Mouse (Mus musculus) heart, postnatal 0 days (tissue): ENCODE data around the gene Cbs. TPM values are rescaled to one million over a fixed set of nuclear protein-coding genes. Genes with fewer than 3 reads are reported as not detected.

Experiments
- ATAC-seq: fragments of 200-750 bp; cut with Nextera tagmentation; 2 replicates; pipeline ENCODE4 v1.8.0; 2017; ENCODE audit warnings: low read depth, moderate number of reproducible peaks, moderate library complexity; ENCODE audit not compliant: insufficient read depth
- DNase-seq: peaks from one replicate; pipeline ENCODE4 v3.0.0-alpha.2; 2016; ENCODE audit warnings: low spot score
- H3K27ac ChIP-seq: fragments of 300-500 bp; sonication (generic); 2 replicates; pipeline ENCODE4 v1.5.1; 2014; ENCODE audit warnings: low read depth, mild to moderate bottlenecking
- H3K27me3 ChIP-seq: fragments of 300-500 bp; sonication (generic); 2 replicates; pipeline ENCODE4 v1.6.1; 2014; ENCODE audit warnings: low read length, mixed read lengths; ENCODE audit not compliant: control insufficient read depth, insufficient read depth
- H3K36me3 ChIP-seq: fragments of 300-500 bp; sonication (generic); replicated peaks from 2 replicates; pipeline ENCODE4 v1.6.1; 2014; ENCODE audit warnings: low read length, mixed read lengths; ENCODE audit not compliant: control insufficient read depth, insufficient read depth
- H3K4me1 ChIP-seq: fragments of 300-500 bp; sonication (generic); 2 replicates; pipeline ENCODE4 v1.6.1; 2014; ENCODE audit warnings: antibody characterized with exemption; ENCODE audit not compliant: control insufficient read depth, insufficient read depth
- H3K4me2 ChIP-seq: fragments of 300-500 bp; sonication (generic); 2 replicates; pipeline ENCODE4 v1.6.1; 2014; ENCODE audit warnings: low read depth, mild to moderate bottlenecking, low read length, moderate library complexity
- H3K4me3 ChIP-seq: fragments of 300-500 bp; sonication (generic); 2 replicates; pipeline ENCODE4 v1.5.1; 2014; ENCODE audit warnings: low read depth, low read length
- H3K9ac ChIP-seq: fragments of 300-500 bp; sonication (generic); replicated peaks from 2 replicates; pipeline ENCODE4 v1.6.1; 2014; ENCODE audit warnings: low read depth, low read length, mixed read lengths
- H3K9me3 ChIP-seq: fragments of 300-500 bp; sonication (generic); replicated peaks from 2 replicates; pipeline ENCODE4 v1.6.1; 2016; ENCODE audit warnings: low read length; ENCODE audit not compliant: control insufficient read depth
- CTCF ChIP-seq: IDR thresholded peaks from 2 replicates; pipeline ENCODE4 v1.5.1; 2016; ENCODE audit warnings: antibody characterized with exemption, control low read depth, low read depth
- EP300 ChIP-seq: IDR thresholded peaks from 2 replicates; pipeline ENCODE4 v1.6.1; 2016; ENCODE audit warnings: antibody characterized with exemption, low read depth
- WGBS: fragments of 180-500 bp; shearing (Covaris S2); extraction: QIAGEN DNeasy Blood & Tissue Kit; methylation state at CpG from one replicate; pipeline ENCODE4 v1.1.7; 2014; 5-methylcytosine and 5-hydroxymethylcytosine counted together
- polyA plus RNA-seq: library from polyadenylated mRNA; unstranded; fragments of >200 nt; fragmentation: Nextera tagmentation; extraction: Ambion mirVana; gene quantifications from 2 replicates; pipeline ENCODE4 v1.2.1, GENCODE M21; 2015
- total RNA-seq: library from RNA; depleted of rRNA; stranded (reverse); fragments of >200 nt; gene quantifications from 2 replicates; pipeline ENCODE4 v1.2.3, GENCODE M21; 2014; ENCODE audit warnings: low replicate concordance

The Cbs gene
- total and polyA plus RNA-seq, 2 experiments from 2014 or later: 0.27 to 2.1 TPM

DNA sequence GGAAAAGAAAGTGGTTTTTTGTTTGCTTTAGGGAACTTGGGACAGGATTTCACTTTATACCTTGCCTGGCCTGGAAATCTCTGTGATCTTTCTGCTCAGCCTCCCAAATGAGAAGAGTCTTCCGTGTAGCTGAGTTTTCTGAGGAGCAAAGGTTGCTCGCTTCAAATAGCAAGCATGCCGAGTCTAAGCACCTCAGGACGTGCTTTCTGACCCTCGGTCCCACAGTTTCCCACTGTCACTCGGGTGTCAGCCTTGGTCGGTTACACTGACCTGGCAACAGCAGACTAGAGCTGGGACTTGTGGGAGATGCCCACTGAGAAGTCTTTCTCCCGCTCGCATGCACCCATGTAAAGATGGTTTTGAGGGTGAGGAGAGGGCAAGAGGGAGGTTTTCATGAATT is 39.1 kb downstream of the Cbs start:
- Histone ChIP-seq H3K9ac (no peak overlapping the region), H3K36me3 (peaks cover 40% of the 10 kb centered on the region), H3K27ac (no peak overlapping the region), H3K9me3 (no peaks in the 10 kb centered on the region), H3K4me3 (no peak overlapping the region), H3K4me1 (0 out of 2 replicates have a peak, but pooled peaks cover 5% of the 10 kb centered on the region), H3K4me2 (no peak overlapping the region), H3K27me3 (no peaks in the 10 kb centered on the region)
- TF ChIP-seq EP300 (no peak), CTCF (no peak)
- 92% methylated on average over 9 of the region's 9 CpGs for WGBS
- DNase-seq (no peak), ATAC-seq (no peak)

DNA sequence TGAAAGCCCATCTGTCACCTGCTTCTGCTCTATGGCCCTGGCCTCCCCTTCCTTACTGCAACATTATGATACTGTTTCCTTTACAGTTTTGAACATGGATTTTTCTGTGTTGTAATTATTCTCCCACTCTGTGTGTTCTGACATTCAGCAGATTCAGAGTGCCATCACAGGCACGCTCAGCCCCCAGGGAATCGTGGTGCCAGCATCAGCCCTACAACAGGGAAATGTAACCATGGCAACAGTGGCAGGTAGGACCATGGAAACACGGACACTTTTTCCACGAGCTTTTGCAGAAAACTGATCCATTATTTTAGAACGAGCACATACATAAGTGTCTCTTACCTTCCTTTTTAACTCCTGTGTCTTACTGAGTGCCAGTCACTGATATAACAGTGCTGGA is 42.0 kb downstream of the Cbs start:
- DNase-seq (no peak), ATAC-seq (no peak)
- Histone ChIP-seq H3K27me3 (no peaks in the 10 kb centered on the region), H3K4me3 (no peak overlapping the region), H3K4me1 (no peaks in the 10 kb centered on the region), H3K9me3 (no peaks in the 10 kb centered on the region), H3K36me3 (peaks cover 39% of the 10 kb centered on the region), H3K9ac (no peak overlapping the region), H3K27ac (no peak overlapping the region), H3K4me2 (no peak overlapping the region)
- TF ChIP-seq EP300: no peak
- TF ChIP-seq CTCF: no peak
- 84% methylated on average over 5 of the region's 5 CpGs for WGBS

DNA sequence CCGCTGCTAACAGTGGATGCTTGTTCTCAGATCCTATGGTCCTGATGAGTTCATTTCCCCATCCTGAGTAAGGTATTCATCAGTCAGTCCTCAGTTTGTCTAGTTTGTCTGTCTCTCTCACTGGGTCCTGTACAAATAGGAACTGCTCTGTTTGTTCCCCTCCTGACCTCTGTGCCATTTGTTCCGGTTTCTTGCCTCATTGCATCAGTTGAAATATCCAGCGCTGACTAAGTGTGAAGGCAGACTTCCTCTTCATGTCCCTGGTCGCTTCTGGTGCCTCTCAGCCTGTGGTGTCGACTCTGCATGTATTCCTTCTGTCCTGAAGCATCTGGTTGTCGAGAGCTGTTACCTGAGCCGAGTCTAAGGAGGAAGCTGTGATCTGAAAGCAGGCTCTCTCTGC is 42.4 kb downstream of the Cbs start:
- no peak for TF ChIP-seq CTCF
- no peak for TF ChIP-seq EP300
- no peak overlapping the region for H3K4me2 ChIP-seq
- no peak for DNase-seq
- WGBS: 68% methylated on average over 7 of the region's 7 CpGs
- H3K4me3 ChIP-seq: no peak overlapping the region
- no peak overlapping the region for H3K9ac ChIP-seq
- no peaks in the 10 kb centered on the region for H3K4me1 ChIP-seq
- peaks cover 35% of the 10 kb centered on the region for H3K36me3 ChIP-seq
- no peaks in the 10 kb centered on the region for H3K27me3 ChIP-seq
- no peak overlapping the region for H3K27ac ChIP-seq
- no peak for ATAC-seq
- no peaks in the 10 kb centered on the region for H3K9me3 ChIP-seq

DNA sequence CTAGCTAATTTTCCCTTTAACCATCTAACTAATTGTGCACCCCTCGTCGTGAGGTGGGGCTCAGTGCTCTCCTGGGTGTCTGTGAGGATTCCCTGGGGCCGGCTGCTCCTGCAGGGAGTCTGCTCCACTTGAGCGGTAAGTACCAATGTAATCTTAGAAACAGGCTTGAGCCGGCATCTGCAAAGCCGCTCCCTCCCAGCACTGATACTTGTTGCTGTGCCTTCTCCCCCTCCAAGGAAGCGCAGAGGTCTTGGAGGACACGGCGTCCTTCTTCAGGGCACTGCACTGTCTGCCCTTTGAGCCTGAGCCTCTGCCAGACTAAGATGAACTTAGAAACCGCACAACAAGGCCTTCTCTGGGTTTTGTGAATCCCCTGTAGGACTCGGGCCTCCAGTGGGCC is 46.2 kb downstream of the Cbs start:
- Histone ChIP-seq H3K4me2 (no peak overlapping the region), H3K4me3 (no peak overlapping the region), H3K9ac (no peak overlapping the region), H3K4me1 (no peaks in the 10 kb centered on the region), H3K27ac (no peak overlapping the region), H3K36me3 (peaks cover 26% of the 10 kb centered on the region), H3K9me3 (no peaks in the 10 kb centered on the region), H3K27me3 (no peaks in the 10 kb centered on the region)
- ATAC-seq: no peak
- no peak for TF ChIP-seq EP300
- TF ChIP-seq CTCF: no peak
- 76% methylated on average over 11 of the region's 11 CpGs for WGBS
- DNase-seq: no peak

DNA sequence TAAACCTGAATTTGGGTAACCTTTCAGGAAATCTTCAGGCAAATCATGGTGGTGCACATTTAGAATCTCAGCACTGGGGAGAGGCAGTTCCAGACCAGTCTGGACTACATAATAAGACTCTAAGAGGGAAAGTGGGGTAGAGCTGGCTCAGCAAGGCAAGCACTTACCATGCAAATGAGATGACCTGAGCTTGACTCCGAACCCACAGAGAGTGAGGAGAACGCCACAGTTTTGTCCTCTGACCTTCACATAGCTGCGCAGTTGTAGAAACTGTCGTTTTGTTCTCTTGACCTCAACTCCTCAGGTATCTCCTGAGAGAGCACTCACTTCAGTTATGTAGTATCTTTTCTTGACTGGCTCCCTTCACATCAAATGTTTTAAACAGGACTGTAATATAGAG is 48.3 kb downstream of the Cbs start:
- Histone ChIP-seq H3K4me3 (no peak overlapping the region), H3K4me2 (no peak overlapping the region), H3K36me3 (peaks cover 24% of the 10 kb centered on the region), H3K27ac (no peak overlapping the region), H3K4me1 (no peaks in the 10 kb centered on the region), H3K9me3 (no peaks in the 10 kb centered on the region), H3K9ac (no peak overlapping the region), H3K27me3 (no peaks in the 10 kb centered on the region)
- DNase-seq: no peak
- no peak for ATAC-seq
- TF ChIP-seq EP300 (no peak), CTCF (no peak)
- WGBS: 45% methylated on average over 4 of the region's 4 CpGs

DNA sequence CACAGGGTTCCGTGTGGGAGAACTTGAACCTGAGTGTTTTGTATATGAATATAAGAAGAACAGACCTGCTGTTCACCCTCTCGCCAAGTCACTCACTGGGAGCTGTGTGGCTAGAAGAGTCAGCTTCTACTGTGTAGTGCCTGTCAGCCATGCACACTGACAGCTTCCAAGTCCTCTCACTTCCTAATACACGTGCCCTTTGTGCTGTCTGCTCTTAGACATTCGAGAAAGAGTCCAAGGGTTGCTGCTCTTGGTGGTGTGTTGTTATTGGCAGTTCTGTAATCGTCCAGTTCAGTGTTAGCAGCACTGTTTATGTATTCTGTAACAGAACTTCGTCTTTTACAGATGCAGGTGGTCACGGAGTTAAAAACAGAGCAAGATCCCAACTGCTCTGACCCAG is 48.9 kb downstream of the Cbs start:
- H3K27me3 ChIP-seq: no peaks in the 10 kb centered on the region
- H3K27ac ChIP-seq: no peak overlapping the region
- no peaks in the 10 kb centered on the region for H3K9me3 ChIP-seq
- H3K4me1 ChIP-seq: no peaks in the 10 kb centered on the region
- no peak for DNase-seq
- no peak overlapping the region for H3K9ac ChIP-seq
- ATAC-seq: no peak
- peaks cover 20% of the 10 kb centered on the region for H3K36me3 ChIP-seq
- no peak for TF ChIP-seq EP300
- TF ChIP-seq CTCF: no peak
- H3K4me2 ChIP-seq: no peak overlapping the region
- H3K4me3 ChIP-seq: no peak overlapping the region
- 62% methylated on average over 7 of the region's 7 CpGs for WGBS
